Mouse (Mus musculus) liver, postnatal 0 days (tissue): ENCODE results near the gene Gm6096. TPM values are rescaled to one million over a fixed set of nuclear protein-coding genes. Genes with fewer than 3 reads are reported as not detected.

Experiments used
- ATAC-seq: fragments of 200-750 bp; cut with Nextera tagmentation; 2 replicates; pipeline ENCODE4 v1.8.0; 2017; ENCODE audit warnings: mild to moderate bottlenecking, moderate library complexity
- DNase-seq: peaks from one replicate; pipeline ENCODE4 v3.0.0-alpha.2; 2016
- H3K27ac ChIP-seq: fragments of 300-500 bp; sonication (generic); 2 replicates; pipeline ENCODE4 v1.5.1; 2014; ENCODE audit warnings: antibody characterized with exemption, moderate library complexity, mild to moderate bottlenecking, low read depth
- H3K27me3 ChIP-seq: fragments of 300-500 bp; sonication (generic); 2 replicates; pipeline ENCODE4 v1.6.1; 2014; ENCODE audit warnings: low read length, control low read depth, mixed read lengths; ENCODE audit not compliant: insufficient read depth
- H3K36me3 ChIP-seq: fragments of 300-500 bp; sonication (generic); replicated peaks from 2 replicates; pipeline ENCODE4 v1.6.1; 2014; ENCODE audit warnings: mild to moderate bottlenecking, control low read depth, low read length, moderate library complexity, mixed read lengths; ENCODE audit not compliant: insufficient read depth
- H3K4me1 ChIP-seq: fragments of 300-500 bp; sonication (generic); 2 replicates; pipeline ENCODE4 v1.6.1; 2014; ENCODE audit warnings: antibody characterized with exemption, mild to moderate bottlenecking, control low read depth; ENCODE audit not compliant: insufficient read depth
- H3K4me2 ChIP-seq: fragments of 300-500 bp; sonication (generic); 2 replicates; pipeline ENCODE4 v1.6.1; 2014; ENCODE audit warnings: low read depth, mild to moderate bottlenecking, low read length, moderate library complexity, mixed read lengths
- H3K4me3 ChIP-seq: fragments of 300-500 bp; sonication (generic); 2 replicates; pipeline ENCODE4 v1.5.1; 2014; ENCODE audit warnings: low read depth, low read length
- H3K9ac ChIP-seq: fragments of 300-500 bp; sonication (generic); replicated peaks from 2 replicates; pipeline ENCODE4 v1.6.1; 2014; ENCODE audit warnings: mild to moderate bottlenecking, moderate library complexity
- H3K9me3 ChIP-seq: fragments of 300-500 bp; sonication (generic); 2 replicates; pipeline ENCODE4 v1.6.1; 2016; ENCODE audit warnings: mild to moderate bottlenecking, control low read depth, low read length, mixed read lengths
- CTCF ChIP-seq: sonication (generic); IDR thresholded peaks from 2 replicates; pipeline ENCODE4 v1.5.1; 2016; ENCODE audit warnings: antibody characterized with exemption, low read depth
- EP300 ChIP-seq: IDR thresholded peaks from 2 replicates; pipeline ENCODE4 v1.6.1; 2016; ENCODE audit warnings: antibody characterized with exemption, low read depth, mild to moderate bottlenecking
- WGBS: fragments of 180-500 bp; shearing (Covaris S2); extraction: QIAGEN DNeasy Blood & Tissue Kit; methylation state at CpG from one replicate; pipeline ENCODE4 v1.1.7; 2014; ENCODE audit not compliant: insufficient replicate concordance; 5-methylcytosine and 5-hydroxymethylcytosine counted together
- polyA plus RNA-seq: library from polyadenylated mRNA; unstranded; fragments of >200 nt; fragmentation: Nextera tagmentation; extraction: Ambion mirVana; gene quantifications from 2 replicates; pipeline ENCODE4 v1.2.1, GENCODE M21; 2015

Gene Gm6096
- polyA plus RNA-seq, 1 experiment from 2014 or later: not detected

GRCm38 (mm10) chr7:34290450-34291151 lies 39.8 kb downstream of the Gm6096 start:
- H3K27ac ChIP-seq: peak overlapping the region; percentile 57

GRCm38 (mm10) chr7:34291265-34291664 lies 40.4 kb downstream of the Gm6096 start:
- no peak for DNase-seq
- ATAC-seq: no peak
- peak overlapping the region; percentile 39 for H3K27ac ChIP-seq

More at GRCm38 (mm10) chr7:34290450-34291151, 39.8 kb downstream of the Gm6096 start:
- Histone ChIP-seq H3K4me3 (no peak overlapping the region), H3K36me3 (0 out of 2 replicates have a peak, but pooled peaks cover 3% of the 10 kb centered on the region), H3K4me2 (no peak overlapping the region), H3K9me3 (no peaks in the 10 kb centered on the region), H3K9ac (no peak overlapping the region), H3K27me3 (no peaks in the 10 kb centered on the region), H3K4me1 (peaks cover 8% of the 10 kb centered on the region)
- ATAC-seq: peak; percentile 45; the same call in 1 of the 2 replicates
- DNase-seq: no peak
- TF ChIP-seq CTCF (no peak), EP300 (no peak)

GRCm38 (mm10) chr7:34292633-34293032 lies 41.8 kb downstream of the Gm6096 start:
- Histone ChIP-seq H3K9me3 (no peaks in the 10 kb centered on the region), H3K27me3 (no peaks in the 10 kb centered on the region), H3K27ac (no peak overlapping the region), H3K9ac (no peak overlapping the region), H3K4me2 (no peak overlapping the region), H3K4me1 (peaks cover 8% of the 10 kb centered on the region), H3K4me3 (no peak overlapping the region), H3K36me3 (no peaks in the 10 kb centered on the region)
- 91% methylated on average over 2 of the region's 2 CpGs for WGBS
- TF ChIP-seq CTCF: no peak
- no peak for TF ChIP-seq EP300
- DNase-seq (no peak), ATAC-seq (no peak)

More at GRCm38 (mm10) chr7:34291265-34291664, 40.4 kb downstream of the Gm6096 start:
- 23% methylated on average over 1 of the region's 1 CpGs for WGBS
- TF ChIP-seq CTCF (no peak), EP300 (no peak)
- Histone ChIP-seq H3K9me3 (no peaks in the 10 kb centered on the region), H3K27me3 (no peaks in the 10 kb centered on the region), H3K4me3 (no peak overlapping the region), H3K36me3 (no peaks in the 10 kb centered on the region), H3K4me2 (no peak overlapping the region), H3K9ac (no peak overlapping the region), H3K4me1 (peaks cover 8% of the 10 kb centered on the region)

- TF ChIP-seq EP300 (no peak), CTCF (no peak)
- Histone ChIP-seq H3K27ac (peak overlapping the region; percentile 66), H3K4me3 (no peak overlapping the region), H3K36me3 (no peaks in the 10 kb centered on the region), H3K27me3 (no peaks in the 10 kb centered on the region), H3K9me3 (no peaks in the 10 kb centered on the region), H3K4me1 (peaks cover 6% of the 10 kb centered on the region; the same call in 1 of the 2 replicates), H3K9ac (no peak overlapping the region), H3K4me2 (no peak overlapping the region)
- WGBS: 69% methylated on average over 3 of the region's 3 CpGs
- DNase-seq (no peak), ATAC-seq (peak; percentile 88)
These were observed 45.3 kb downstream of the Gm6096 start for GRCm38 (mm10) chr7:34296124-34296523.

- DNase-seq: no peak
- no peaks in the 10 kb centered on the region for H3K27me3 ChIP-seq
These were observed 48.0 kb downstream of the Gm6096 start for GRCm38 (mm10) chr7:34298818-34299217.

More at GRCm38 (mm10) chr7:34298818-34299217, 48.0 kb downstream of the Gm6096 start:
- Histone ChIP-seq H3K27ac (no peak overlapping the region), H3K4me1 (peaks cover 2% of the 10 kb centered on the region), H3K9ac (no peak overlapping the region), H3K9me3 (no peaks in the 10 kb centered on the region), H3K4me2 (no peak overlapping the region), H3K4me3 (no peak overlapping the region), H3K36me3 (0 out of 2 replicates have a peak, but pooled peaks cover 2% of the 10 kb centered on the region)
- 90% methylated on average over 2 of the region's 2 CpGs for WGBS
- TF ChIP-seq EP300 (no peak), CTCF (no peak)
- ATAC-seq: no peak

Other genes starting within 250 kb of the Gm6096 start
- not detected in 2 replicates for gene Scgb2b27, start 237.1 kb upstream of the Gm6096 start, polyA plus RNA-seq
- not detected in 2 replicates for gene Scgb1b27, start 229.6 kb upstream of the Gm6096 start, polyA plus RNA-seq
- gene Scgb1b30, start 155.6 kb upstream of the Gm6096 start, polyA plus RNA-seq: not detected in 2 replicates
- 0.94 and 1.5 TPM in 2 replicates for gene Wtip, start 117.8 kb upstream of the Gm6096 start, polyA plus RNA-seq
- 42.1 and 50.0 TPM in 2 replicates for gene Uba2, start 81.4 kb upstream of the Gm6096 start, polyA plus RNA-seq
- gene Pdcd2l, start 54.4 kb upstream of the Gm6096 start, polyA plus RNA-seq: 14.2 and 17.2 TPM in 2 replicates
- gene Gpi1, start 20.7 kb upstream of the Gm6096 start, polyA plus RNA-seq: 173 and 218 TPM in 2 replicates
- gene 4931406P16Rik, start 62.5 kb downstream of the Gm6096 start, polyA plus RNA-seq: 9.3 and 10.3 TPM in 2 replicates
- 30.3 and 31.2 TPM in 2 replicates for gene Lsm14a, start 142.3 kb downstream of the Gm6096 start, polyA plus RNA-seq